ENCODE assay signal across 8 mouse cellular contexts in the genomic region with DNA sequence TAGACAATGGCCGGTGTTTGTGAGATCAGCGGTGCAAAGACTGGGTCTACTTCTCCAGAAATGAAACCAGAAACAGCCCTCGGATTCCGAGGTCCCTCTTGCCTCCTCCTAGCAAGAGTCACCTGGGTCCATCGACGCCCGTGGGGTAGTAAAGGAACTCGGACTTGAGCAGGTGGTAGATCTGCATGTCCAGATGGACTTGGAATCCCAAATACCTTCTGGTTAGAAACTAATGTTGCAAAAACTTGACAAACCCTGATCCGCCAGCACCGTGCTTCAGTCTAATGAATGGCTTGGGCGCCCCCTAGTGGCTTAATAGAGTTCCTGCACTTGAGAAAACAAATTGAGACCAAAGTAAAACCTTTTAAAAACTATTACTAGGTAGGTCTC.
DNase-seq lines count a peak whose midpoint lies in the region; ATAC-seq and TF ChIP-seq lines count a peak whose summit lies in the region.

No protein-coding gene starts in this region.

- intact Hi-C loops in left cerebral cortex, adult 2 months (cut with DNase I) = loop anchor here (1.0 kb wide), 3 partner anchors 261 to 642 kb away; no protein-coding TSS in a partner anchor

- peak overlapping the region; percentile 51 for H3K4me3 ChIP-seq in left cerebral cortex, adult 2 months

- peak overlapping the region; percentile 63; the same call in 1 of the 2 replicates for H3K27ac ChIP-seq in left cerebral cortex, adult 2 months

- peak; percentile 75 for ATAC-seq in megakaryocyte, adult 5-6 weeks (ENCODE audit: poor library complexity, severe bottlenecking)

- peak; percentile 98 for TF ChIP-seq CTCF in left cerebral cortex, adult 2 months (IDR thresholded peaks at IDR 0.05)

- DNase-seq in adipocyte (ENCODE audit: low spot score) = peak; percentile 82
- peak; percentile 47 to 75 for DNase-seq in cerebellum, postnatal 4 days (ENCODE audit: low spot score in 2 of 2)
- DNase-seq in gastrocnemius, adult 18-20 months (ENCODE audit: low spot score) = peak; percentile 76
- DNase-seq in hindlimb bud, embryonic 11.5 days (ENCODE audit: extremely low spot score, low read depth, low spot score) = peak; percentile 53
- DNase-seq in left cerebral cortex, adult 2 months (ENCODE audit: extremely low spot score in 1 of 2, low spot score in 2 of 2) = peak; percentile 78 to 81
- peak; percentile 87 to 89 for DNase-seq in right cerebral cortex, adult 2 months (ENCODE audit: low spot score in 2 of 2)
- DNase-seq in urinary bladder, postnatal 25 days (ENCODE audit: low spot score) = peak; percentile 75

Comparison
In these comparisons a context has a peak if more than half of its experiments do, and no peak if none do; other contexts are left out.
1. Peak in every context shown above with its lines: DNase-seq, ATAC-seq, H3K4me3 ChIP-seq and H3K27ac ChIP-seq.